Mouse (Mus musculus): ENCODE data around the gene Sh3bp5.

DNA sequence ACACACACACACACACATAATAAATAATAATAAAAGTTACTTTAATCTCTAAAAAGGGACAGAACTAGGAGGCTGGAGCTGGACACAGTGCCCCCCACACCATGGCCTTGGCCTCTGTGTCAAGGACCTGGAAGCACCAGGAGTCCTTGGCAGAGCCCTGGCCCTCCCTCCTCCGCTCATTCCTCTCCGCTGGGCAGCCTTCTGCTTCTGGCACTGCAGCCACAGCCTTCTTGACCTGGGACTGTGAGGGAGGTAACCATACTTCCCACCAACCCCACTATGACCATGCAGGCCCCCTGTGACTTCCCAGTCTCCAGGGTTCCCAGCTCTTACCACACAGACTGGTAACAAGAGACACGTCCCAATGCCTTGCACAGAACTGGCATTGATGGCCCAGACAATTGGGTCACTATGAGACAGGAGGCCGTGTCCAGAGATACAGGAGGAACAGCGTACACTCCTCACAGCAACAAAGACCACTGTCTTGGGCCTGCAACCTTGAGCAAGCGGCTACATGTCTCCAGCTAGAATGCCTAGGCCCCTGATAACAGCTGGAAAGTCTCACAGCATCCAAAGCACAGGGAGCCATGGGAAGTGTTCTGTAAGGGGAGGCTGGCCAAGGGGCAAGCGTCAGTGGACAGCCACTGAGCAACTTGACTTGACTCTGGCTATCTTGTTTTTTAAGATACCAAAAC lies 41.8 kb downstream of the Sh3bp5 start:
- TF ChIP-seq GATA1 (IDR thresholded peaks at IDR 0.05; ENCODE audit: low read length) = no peak
- no peak for TF ChIP-seq TAL1 (IDR thresholded peaks at IDR 0.05; ENCODE audit: low read length)
